Mouse (Mus musculus): ENCODE measurements around the gene Hdgfl3. TPM values are rescaled to one million over a fixed set of nuclear protein-coding genes. Genes with fewer than 3 reads are reported as not detected.
"Not testable (repeated sequence)": the region's sequence is repeated elsewhere in the genome, so short reads cannot be mapped to it uniquely, and the experiment has no call there.

Hdgfl3 gene
- total RNA-seq, 1 experiment, result 3.7 TPM

DNA sequence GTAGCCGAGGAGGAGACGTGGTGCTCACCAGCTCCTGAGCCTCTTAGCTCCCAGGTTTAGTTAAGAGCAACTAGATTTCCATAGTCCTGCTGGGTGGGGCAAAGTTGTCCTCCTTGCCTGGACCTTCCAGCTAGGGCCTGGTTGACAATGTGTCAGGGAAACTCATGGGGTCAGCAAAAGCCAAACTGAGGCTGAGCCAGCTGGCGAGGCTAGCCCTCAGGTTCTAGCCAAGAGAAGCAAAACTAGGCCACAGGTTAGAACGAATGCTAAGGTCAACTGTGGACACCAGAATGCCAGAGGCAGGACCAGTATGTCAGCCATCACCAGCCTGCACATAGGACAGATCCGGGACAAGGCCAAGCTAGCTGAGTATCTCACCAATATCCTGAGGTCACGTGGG is 92.8 kb downstream of the Hdgfl3 start:
- Histone ChIP-seq H3K9me3 (ENCODE audit: control insufficient read depth, insufficient read depth, low read depth, low read length) (no peaks in the 10 kb centered on the region), H3K4me3 (ENCODE audit: insufficient read depth in 1 of 2, low read depth in 1 of 2, low read length in 2 of 2, poor library complexity in 1 of 2, severe bottlenecking in 1 of 2) (no peak overlapping the region), H3K36me3 (ENCODE audit: control insufficient read depth, insufficient read depth, low read length, poor library complexity, severe bottlenecking) (no peaks in the 10 kb centered on the region), H3K9ac (ENCODE audit: insufficient read depth, low read depth, low read length, poor library complexity, severe bottlenecking) (no peak overlapping the region), H3K4me1 (ENCODE audit: control insufficient read depth in 2 of 2, insufficient read depth in 2 of 2, low read length in 2 of 2, poor library complexity in 1 of 2) (no peaks in the 10 kb centered on the region), H3K27ac (ENCODE audit: insufficient read depth, low read depth, low read length, poor library complexity, severe bottlenecking) (no peak overlapping the region)
- no peak for DNase-seq (ENCODE audit: low read depth, low spot score)
- no peak for TF ChIP-seq ZNF384 (IDR thresholded peaks at IDR 0.05; ENCODE audit: low read depth, low read length)
- in situ Hi-C loops (cut with MboI; ENCODE audit: low sequenced_read_pairs in 2 of 2, unreplicated experiment in 2 of 2), result no loop called here

DNA sequence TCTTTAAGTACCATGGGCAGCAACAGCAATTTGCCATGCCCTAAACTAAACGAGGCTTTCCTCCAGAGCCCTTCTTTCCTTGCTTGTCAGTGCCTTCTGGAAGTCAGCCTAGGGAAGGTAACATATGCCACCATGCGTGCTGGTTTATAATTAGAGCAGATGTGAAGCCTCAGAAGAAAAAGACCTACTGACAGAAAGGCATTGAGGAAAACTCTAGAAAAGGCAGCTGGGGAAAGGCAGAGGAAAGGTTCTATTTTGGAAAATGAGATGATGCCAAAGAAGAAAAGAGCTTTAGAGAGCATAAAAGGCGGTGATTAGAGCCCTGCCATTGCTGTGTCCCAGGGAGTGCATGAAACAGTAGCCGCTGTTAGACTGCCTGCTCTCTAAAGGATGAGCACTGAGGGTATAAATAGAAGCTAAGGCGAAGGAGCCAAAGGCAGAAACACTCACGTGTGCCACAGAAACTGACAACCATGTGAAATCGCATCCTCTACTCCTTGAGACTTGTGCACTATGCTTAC is 93.6 kb downstream of the Hdgfl3 start:
- Histone ChIP-seq H3K4me1 (ENCODE audit: control insufficient read depth in 2 of 2, insufficient read depth in 2 of 2, low read length in 2 of 2, poor library complexity in 1 of 2) (no peaks in the 10 kb centered on the region), H3K36me3 (ENCODE audit: control insufficient read depth, insufficient read depth, low read length, poor library complexity, severe bottlenecking) (no peaks in the 10 kb centered on the region), H3K9me3 (ENCODE audit: control insufficient read depth, insufficient read depth, low read depth, low read length) (no peaks in the 10 kb centered on the region), H3K9ac (ENCODE audit: insufficient read depth, low read depth, low read length, poor library complexity, severe bottlenecking) (no peak overlapping the region), H3K27ac (ENCODE audit: insufficient read depth, low read depth, low read length, poor library complexity, severe bottlenecking) (no peak overlapping the region), H3K4me3 (ENCODE audit: insufficient read depth in 1 of 2, low read depth in 1 of 2, low read length in 2 of 2, poor library complexity in 1 of 2, severe bottlenecking in 1 of 2) (no peak overlapping the region)
- DNase-seq (ENCODE audit: low read depth, low spot score), result no peak
- in situ Hi-C loops (cut with MboI; ENCODE audit: low sequenced_read_pairs in 2 of 2, unreplicated experiment in 2 of 2), result no loop called here
- TF ChIP-seq HCFC1 (IDR thresholded peaks at IDR 0.05; ENCODE audit: borderline replicate concordance, insufficient read depth, low read length) (no peak), ZNF384 (IDR thresholded peaks at IDR 0.05; ENCODE audit: low read depth, low read length) (no peak), MAFK (IDR thresholded peaks at IDR 0.05; ENCODE audit: insufficient read depth, low read depth, low read length) (no peak), CHD2 (IDR thresholded peaks at IDR 0.05; ENCODE audit: low read depth, low read length) (no peak)

DNA sequence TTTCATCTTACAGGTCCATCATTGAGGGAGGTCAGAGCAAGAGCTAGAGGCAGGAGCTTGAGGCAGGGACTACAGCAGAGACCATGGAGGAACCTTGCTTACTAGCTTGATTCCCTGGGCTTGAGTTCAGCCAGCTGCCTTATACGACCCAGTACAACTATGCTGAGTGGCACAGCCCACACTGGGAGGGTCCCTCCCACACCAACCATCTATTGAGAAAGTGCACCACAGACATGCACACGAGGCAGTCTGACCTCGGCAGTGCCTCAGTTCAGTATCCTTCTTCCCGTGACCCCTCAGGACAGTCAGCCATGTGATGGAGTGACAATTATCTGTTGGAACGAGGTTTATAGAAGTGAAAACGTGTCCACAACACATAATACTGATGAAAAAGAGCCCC is 94.5 kb downstream of the Hdgfl3 start:
- in situ Hi-C loops (cut with MboI; ENCODE audit: low sequenced_read_pairs in 2 of 2, unreplicated experiment in 2 of 2), result no loop called here
- TF ChIP-seq ZC3H11A (IDR thresholded peaks at IDR 0.05; ENCODE audit: borderline replicate concordance, low read depth, low read length), result no peak
- no peak for TF ChIP-seq MAFK (IDR thresholded peaks at IDR 0.05; ENCODE audit: insufficient read depth, low read depth, low read length)
- no peak for TF ChIP-seq CHD2 (IDR thresholded peaks at IDR 0.05; ENCODE audit: low read depth, low read length)
- no peak for TF ChIP-seq ZNF384 (IDR thresholded peaks at IDR 0.05; ENCODE audit: low read depth, low read length)
- TF ChIP-seq HCFC1 (IDR thresholded peaks at IDR 0.05; ENCODE audit: borderline replicate concordance, insufficient read depth, low read length), result no peak
- DNase-seq (ENCODE audit: low read depth, low spot score), result no peak

DNA sequence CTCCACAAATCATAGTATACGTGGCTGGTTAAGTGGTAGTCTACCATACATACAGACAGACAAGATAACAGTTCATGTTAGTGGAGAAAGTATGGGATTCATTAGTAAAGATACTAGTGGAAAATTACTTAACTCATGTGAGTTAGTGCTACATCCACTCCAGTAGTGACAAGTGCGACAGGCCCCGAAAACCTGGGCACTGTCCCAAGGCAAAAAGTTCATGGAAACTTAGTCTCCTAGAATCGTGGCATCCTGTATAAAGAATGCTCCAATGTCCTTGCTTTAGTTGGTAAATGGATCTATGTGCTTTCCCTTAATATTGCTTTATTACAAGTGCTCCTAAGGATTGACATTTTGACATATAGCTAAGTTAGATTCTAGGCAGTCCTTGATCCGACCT is 96.5 kb downstream of the Hdgfl3 start:
- H3K9me3 ChIP-seq (ENCODE audit: control insufficient read depth, insufficient read depth, low read depth, low read length); H3K4me1 ChIP-seq (ENCODE audit: control insufficient read depth in 2 of 2, insufficient read depth in 2 of 2, low read length in 2 of 2, poor library complexity in 1 of 2); H3K36me3 ChIP-seq (ENCODE audit: control insufficient read depth, insufficient read depth, low read length, poor library complexity, severe bottlenecking); H3K9ac ChIP-seq (ENCODE audit: insufficient read depth, low read depth, low read length, poor library complexity, severe bottlenecking); H3K27ac ChIP-seq (ENCODE audit: insufficient read depth, low read depth, low read length, poor library complexity, severe bottlenecking); H3K4me3 ChIP-seq (ENCODE audit: insufficient read depth in 1 of 2, low read depth in 1 of 2, low read length in 2 of 2, poor library complexity in 1 of 2, severe bottlenecking in 1 of 2); in situ Hi-C loops (cut with MboI; ENCODE audit: low sequenced_read_pairs in 2 of 2, unreplicated experiment in 2 of 2); DNase-seq (ENCODE audit: low read depth, low spot score): not testable (repeated sequence)

More for the DNA sequence above, 94.5 kb downstream of the Hdgfl3 start:
- Histone ChIP-seq H3K36me3 (ENCODE audit: control insufficient read depth, insufficient read depth, low read length, poor library complexity, severe bottlenecking) (no peaks in the 10 kb centered on the region), H3K9ac (ENCODE audit: insufficient read depth, low read depth, low read length, poor library complexity, severe bottlenecking) (no peak overlapping the region), H3K4me1 (ENCODE audit: control insufficient read depth in 2 of 2, insufficient read depth in 2 of 2, low read length in 2 of 2, poor library complexity in 1 of 2) (no peaks in the 10 kb centered on the region), H3K4me3 (ENCODE audit: insufficient read depth in 1 of 2, low read depth in 1 of 2, low read length in 2 of 2, poor library complexity in 1 of 2, severe bottlenecking in 1 of 2) (no peak overlapping the region), H3K27ac (ENCODE audit: insufficient read depth, low read depth, low read length, poor library complexity, severe bottlenecking) (no peak overlapping the region), H3K9me3 (ENCODE audit: control insufficient read depth, insufficient read depth, low read depth, low read length) (no peaks in the 10 kb centered on the region)

DNA sequence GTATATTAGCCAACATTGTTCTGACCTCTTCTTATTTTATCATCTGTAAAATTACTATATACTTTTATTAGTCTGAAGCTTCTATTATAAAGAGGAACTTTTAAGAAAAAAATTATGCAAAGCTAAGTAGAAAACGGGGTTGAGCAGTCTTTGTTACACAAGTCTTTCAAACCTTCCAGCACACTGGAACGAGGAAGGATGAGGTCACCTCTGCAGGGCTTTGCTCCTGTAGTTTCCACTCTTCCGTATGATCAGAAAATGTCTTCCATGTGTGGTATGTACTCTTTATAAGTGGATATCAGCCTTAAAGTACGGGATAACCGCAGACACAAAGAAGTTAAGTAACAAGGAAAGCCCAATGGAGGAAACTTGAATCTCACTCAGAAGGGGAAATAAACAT is 98.8 kb downstream of the Hdgfl3 start:
- in situ Hi-C loops (cut with MboI; ENCODE audit: low sequenced_read_pairs in 2 of 2, unreplicated experiment in 2 of 2), result no loop called here
- Histone ChIP-seq H3K36me3 (ENCODE audit: control insufficient read depth, insufficient read depth, low read length, poor library complexity, severe bottlenecking) (no peaks in the 10 kb centered on the region), H3K4me1 (ENCODE audit: control insufficient read depth in 2 of 2, insufficient read depth in 2 of 2, low read length in 2 of 2, poor library complexity in 1 of 2) (no peaks in the 10 kb centered on the region), H3K4me3 (ENCODE audit: insufficient read depth in 1 of 2, low read depth in 1 of 2, low read length in 2 of 2, poor library complexity in 1 of 2, severe bottlenecking in 1 of 2) (no peak overlapping the region), H3K9me3 (ENCODE audit: control insufficient read depth, insufficient read depth, low read depth, low read length) (no peaks in the 10 kb centered on the region), H3K9ac (ENCODE audit: insufficient read depth, low read depth, low read length, poor library complexity, severe bottlenecking) (no peak overlapping the region), H3K27ac (ENCODE audit: insufficient read depth, low read depth, low read length, poor library complexity, severe bottlenecking) (no peak overlapping the region)
- DNase-seq (ENCODE audit: low read depth, low spot score), result no peak
- no peak for TF ChIP-seq ZNF384 (IDR thresholded peaks at IDR 0.05; ENCODE audit: low read depth, low read length)
- TF ChIP-seq MAFK (IDR thresholded peaks at IDR 0.05; ENCODE audit: insufficient read depth, low read depth, low read length), result no peak
- TF ChIP-seq HCFC1 (IDR thresholded peaks at IDR 0.05; ENCODE audit: borderline replicate concordance, insufficient read depth, low read length), result no peak
- no peak for TF ChIP-seq ZC3H11A (IDR thresholded peaks at IDR 0.05; ENCODE audit: borderline replicate concordance, low read depth, low read length)
- TF ChIP-seq CHD2 (IDR thresholded peaks at IDR 0.05; ENCODE audit: low read depth, low read length), result no peak
